Mouse (Mus musculus) neural tube, embryonic 14.5 days (tissue): ENCODE measurements at regions not wholly inside any gene's neighbourhood (a gene's known extent, or its start where the extent isn't known, plus 50 kb on each side); places are given as distances from the start of the nearest gene placed in this dataset.

ENCODE experiments used
- ATAC-seq: fragments of 200-750 bp; cut with Nextera tagmentation; 2 replicates; pipeline ENCODE4 v1.8.0; 2017; ENCODE audit warnings: low read depth, mild to moderate bottlenecking, moderate TSS enrichment, moderate library complexity
- H3K27ac ChIP-seq: fragments of 300-500 bp; sonication (generic); 2 replicates; pipeline ENCODE4 v1.5.1; 2014; ENCODE audit warnings: low read depth, mild to moderate bottlenecking, control low read depth, low read length, moderate library complexity, mixed read lengths
- H3K27me3 ChIP-seq: fragments of 300-500 bp; sonication (generic); 2 replicates; pipeline ENCODE4 v1.6.1; 2014; ENCODE audit warnings: low read length; ENCODE audit not compliant: control insufficient read depth, insufficient read depth
- H3K36me3 ChIP-seq: fragments of 300-500 bp; sonication (generic); 2 replicates; pipeline ENCODE4 v1.6.1; 2014; ENCODE audit warnings: low read length, mixed read lengths; ENCODE audit not compliant: control insufficient read depth, insufficient read depth
- H3K4me1 ChIP-seq: fragments of 300-500 bp; sonication (generic); 2 replicates; pipeline ENCODE4 v1.6.1; 2014; ENCODE audit warnings: low read length; ENCODE audit not compliant: control insufficient read depth, insufficient read depth
- H3K4me2 ChIP-seq: fragments of 300-500 bp; sonication (generic); 2 replicates; pipeline ENCODE4 v1.6.1; 2014; ENCODE audit warnings: mild to moderate bottlenecking, low read depth, low read length, control low read depth
- H3K4me3 ChIP-seq: fragments of 300-500 bp; sonication (generic); 2 replicates; pipeline ENCODE4 v1.5.1; 2014; ENCODE audit warnings: low read depth, low read length, control low read depth, mixed read lengths
- H3K9ac ChIP-seq: fragments of 300-500 bp; sonication (generic); replicated peaks from 2 replicates; pipeline ENCODE4 v1.6.1; 2014; ENCODE audit warnings: low read depth, mild to moderate bottlenecking, control low read depth, low read length, mixed read lengths
- H3K9me3 ChIP-seq: fragments of 300-500 bp; sonication (generic); 2 replicates; pipeline ENCODE4 v1.6.1; 2016; ENCODE audit warnings: low read length; ENCODE audit not compliant: control insufficient read depth
- WGBS: fragments of 180-500 bp; shearing (Covaris S2); extraction: QIAGEN DNeasy Blood & Tissue Kit; methylation state at CpG from one replicate; pipeline ENCODE4 v1.1.7; 2014; 5-methylcytosine and 5-hydroxymethylcytosine counted together

DNA sequence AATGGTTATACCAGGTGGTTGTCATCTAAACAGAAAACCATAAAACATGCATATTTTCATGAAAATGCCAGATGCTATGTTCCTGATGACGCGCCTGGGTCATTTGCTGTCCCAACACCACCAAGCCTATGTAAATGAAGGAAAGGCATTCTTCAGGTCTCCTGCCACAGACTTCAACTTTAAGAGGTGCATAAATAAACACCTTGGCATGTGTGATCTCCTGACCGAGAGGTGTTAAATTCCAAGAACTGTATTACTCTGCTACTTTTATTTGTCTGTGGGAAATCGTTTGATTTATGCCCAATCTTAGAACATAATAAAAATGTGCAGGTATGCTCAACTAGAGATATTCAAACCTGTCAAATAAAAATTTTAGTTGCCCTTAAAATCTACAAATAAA, 560.1 kb downstream of the Ttll7 start:
- H3K9me3 ChIP-seq = no peaks in the 10 kb centered on the region
- no peak overlapping the region for H3K4me3 ChIP-seq
- no peaks in the 10 kb centered on the region for H3K36me3 ChIP-seq
- no peaks in the 10 kb centered on the region for H3K27me3 ChIP-seq
- H3K4me2 ChIP-seq = no peak overlapping the region
- 87% methylated on average over 4 of the region's 4 CpGs for WGBS
- H3K9ac ChIP-seq = no peak overlapping the region
- no peaks in the 10 kb centered on the region for H3K4me1 ChIP-seq
- ATAC-seq = no peak
- H3K27ac ChIP-seq = no peak overlapping the region

DNA sequence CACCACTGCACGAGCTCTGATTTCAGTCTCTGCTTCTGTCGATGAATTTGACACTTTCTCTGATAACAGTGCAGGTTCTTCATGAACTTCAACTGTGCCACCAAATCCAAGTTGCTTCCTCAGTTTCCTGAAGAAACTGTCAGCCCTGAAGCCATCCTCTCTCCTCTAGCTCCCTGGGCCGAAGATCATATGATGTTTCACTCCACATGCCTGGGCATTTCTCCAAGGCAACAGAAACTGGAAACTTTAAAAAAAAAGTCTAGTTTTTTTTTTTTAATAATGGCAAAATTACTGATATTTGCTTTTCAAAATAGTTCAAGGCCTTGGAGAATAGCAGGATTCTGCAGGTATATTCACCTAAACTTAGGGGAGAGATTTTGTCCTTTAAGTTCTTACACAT, 564.8 kb downstream of the Ttll7 start:
- Histone ChIP-seq H3K36me3 (no peaks in the 10 kb centered on the region), H3K9me3 (no peaks in the 10 kb centered on the region), H3K27me3 (no peaks in the 10 kb centered on the region), H3K4me1 (no peaks in the 10 kb centered on the region), H3K4me3 (no peak overlapping the region), H3K9ac (no peak overlapping the region), H3K27ac (no peak overlapping the region), H3K4me2 (no peak overlapping the region)
- no peak for ATAC-seq
- 78% methylated on average over 3 of the region's 3 CpGs for WGBS

DNA sequence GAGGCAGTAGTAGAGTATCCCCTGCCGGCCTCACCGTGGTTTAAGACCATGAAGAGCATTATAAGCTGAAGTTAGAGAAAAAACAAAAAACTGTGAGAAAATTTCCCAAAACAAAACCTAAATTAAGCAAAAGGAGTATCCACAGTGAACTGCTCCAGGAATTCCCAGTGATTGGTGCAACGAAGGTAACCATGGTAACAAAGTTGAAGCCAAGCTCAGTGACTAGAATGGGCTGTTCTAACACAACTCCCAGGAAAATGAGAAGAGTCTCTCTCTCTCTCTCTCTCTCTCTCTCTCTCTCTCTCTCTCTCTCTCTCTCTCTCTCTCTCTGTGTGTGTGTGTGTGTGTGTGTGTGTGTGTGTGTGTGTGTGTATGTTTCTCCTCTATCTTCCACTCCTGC, 567.0 kb downstream of the Ttll7 start:
- WGBS = 43% methylated on average over 3 of the region's 3 CpGs
- H3K36me3 ChIP-seq = no peaks in the 10 kb centered on the region
- H3K4me3 ChIP-seq = no peak overlapping the region
- H3K4me2 ChIP-seq = no peak overlapping the region
- H3K27ac ChIP-seq = no peak overlapping the region
- H3K4me1 ChIP-seq = 0 out of 2 replicates have a peak, but pooled peaks cover 2% of the 10 kb centered on the region
- H3K9me3 ChIP-seq = no peaks in the 10 kb centered on the region
- no peaks in the 10 kb centered on the region for H3K27me3 ChIP-seq
- H3K9ac ChIP-seq = no peak overlapping the region
- ATAC-seq = no peak

DNA sequence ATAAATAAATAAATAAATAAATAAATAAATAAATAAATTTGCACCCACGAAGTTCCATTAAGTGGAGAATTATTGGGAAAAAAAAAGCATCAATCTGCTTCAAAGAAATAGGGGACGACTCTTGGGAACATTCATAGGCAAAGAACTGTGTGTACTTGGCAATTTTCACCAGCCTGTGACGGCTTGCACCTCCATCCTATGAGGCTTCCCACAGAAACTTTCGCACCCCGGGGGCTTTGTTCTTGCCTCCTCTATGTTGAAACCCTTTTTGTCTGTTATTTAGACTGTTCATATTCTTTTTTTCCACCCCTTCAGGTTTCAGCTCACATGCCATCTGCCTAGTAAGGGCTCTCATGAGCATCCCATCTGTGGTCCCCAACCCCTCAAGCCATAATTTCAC, 570.0 kb downstream of the Ttll7 start:
- H3K27me3 ChIP-seq = no peaks in the 10 kb centered on the region
- 0 out of 2 replicates have a peak, but pooled peaks cover 2% of the 10 kb centered on the region for H3K4me1 ChIP-seq
- no peak for ATAC-seq
- H3K9me3 ChIP-seq = no peaks in the 10 kb centered on the region
- WGBS = 73% methylated on average over 5 of the region's 5 CpGs
- no peak overlapping the region for H3K4me3 ChIP-seq
- H3K9ac ChIP-seq = no peak overlapping the region
- no peak overlapping the region for H3K4me2 ChIP-seq
- H3K27ac ChIP-seq = no peak overlapping the region
- no peaks in the 10 kb centered on the region for H3K36me3 ChIP-seq

DNA sequence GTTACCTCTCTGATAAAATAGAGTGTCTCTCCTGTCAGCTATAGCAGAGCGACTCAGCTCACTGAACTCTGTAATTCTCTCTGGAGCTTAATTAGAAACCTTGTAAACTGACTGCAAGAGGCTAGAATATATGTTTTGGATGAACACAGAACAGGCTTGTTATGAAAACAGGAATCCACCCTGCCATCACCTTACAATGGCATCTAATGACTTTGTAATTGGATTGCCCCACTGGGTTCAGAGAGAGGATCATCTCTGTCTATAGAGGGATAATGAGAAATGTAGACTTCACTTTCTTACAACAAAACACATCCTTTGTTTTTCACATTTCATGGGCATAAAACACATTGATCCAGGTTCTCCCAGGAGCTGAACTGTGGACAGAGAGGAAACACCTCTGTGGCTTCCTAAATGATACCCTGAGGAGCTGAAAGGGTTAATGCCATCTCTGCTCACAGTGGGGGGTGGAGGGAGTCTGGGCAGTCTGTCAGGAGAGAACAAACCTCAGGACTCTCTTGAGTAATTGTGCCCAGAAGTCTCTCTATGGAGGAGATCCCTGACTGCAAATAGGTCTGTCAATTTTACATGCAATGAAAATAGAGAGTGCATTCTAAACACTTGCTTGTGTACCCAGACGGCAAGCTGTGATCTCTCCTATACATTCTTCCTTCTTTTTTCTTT, 571.9 kb downstream of the Ttll7 start:
- Histone ChIP-seq H3K4me1 (0 out of 2 replicates have a peak, but pooled peaks cover 2% of the 10 kb centered on the region), H3K9ac (no peak overlapping the region), H3K27ac (no peak overlapping the region), H3K27me3 (no peaks in the 10 kb centered on the region), H3K9me3 (no peaks in the 10 kb centered on the region), H3K4me3 (no peak overlapping the region), H3K4me2 (no peak overlapping the region), H3K36me3 (no peaks in the 10 kb centered on the region)
- 17% methylated on average over 2 of the region's 2 CpGs for WGBS
- ATAC-seq = no peak; the same call in 1 of the 2 replicates

DNA sequence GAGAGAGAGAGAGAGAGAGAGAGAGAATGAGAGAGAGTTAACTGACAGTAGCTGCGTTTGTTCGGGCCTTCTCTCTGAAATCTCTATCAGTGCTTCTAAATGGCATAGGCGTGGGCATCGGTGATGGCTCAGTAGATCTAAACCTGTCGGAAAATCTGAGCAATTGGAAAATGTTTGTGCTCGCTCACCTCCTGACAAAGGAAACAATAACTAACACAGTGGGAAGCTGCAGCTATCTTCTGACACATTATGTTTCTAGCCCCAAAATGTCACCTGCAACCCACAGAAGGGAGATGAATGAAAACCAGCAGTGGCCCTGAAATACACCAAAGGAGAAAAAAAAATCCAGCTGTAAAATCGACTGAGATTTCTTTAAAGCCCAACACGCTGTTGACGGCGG, 576.7 kb downstream of the Ttll7 start:
- H3K4me3 ChIP-seq = no peak overlapping the region
- ATAC-seq = no peak
- no peak overlapping the region for H3K27ac ChIP-seq
- H3K9me3 ChIP-seq = no peaks in the 10 kb centered on the region
- no peaks in the 10 kb centered on the region for H3K27me3 ChIP-seq
- 57% methylated on average over 10 of the region's 10 CpGs for WGBS
- H3K9ac ChIP-seq = no peak overlapping the region
- no peak overlapping the region for H3K4me2 ChIP-seq
- H3K36me3 ChIP-seq = no peaks in the 10 kb centered on the region
- 0 out of 2 replicates have a peak, but pooled peaks cover under 1% of the 10 kb centered on the region for H3K4me1 ChIP-seq

DNA sequence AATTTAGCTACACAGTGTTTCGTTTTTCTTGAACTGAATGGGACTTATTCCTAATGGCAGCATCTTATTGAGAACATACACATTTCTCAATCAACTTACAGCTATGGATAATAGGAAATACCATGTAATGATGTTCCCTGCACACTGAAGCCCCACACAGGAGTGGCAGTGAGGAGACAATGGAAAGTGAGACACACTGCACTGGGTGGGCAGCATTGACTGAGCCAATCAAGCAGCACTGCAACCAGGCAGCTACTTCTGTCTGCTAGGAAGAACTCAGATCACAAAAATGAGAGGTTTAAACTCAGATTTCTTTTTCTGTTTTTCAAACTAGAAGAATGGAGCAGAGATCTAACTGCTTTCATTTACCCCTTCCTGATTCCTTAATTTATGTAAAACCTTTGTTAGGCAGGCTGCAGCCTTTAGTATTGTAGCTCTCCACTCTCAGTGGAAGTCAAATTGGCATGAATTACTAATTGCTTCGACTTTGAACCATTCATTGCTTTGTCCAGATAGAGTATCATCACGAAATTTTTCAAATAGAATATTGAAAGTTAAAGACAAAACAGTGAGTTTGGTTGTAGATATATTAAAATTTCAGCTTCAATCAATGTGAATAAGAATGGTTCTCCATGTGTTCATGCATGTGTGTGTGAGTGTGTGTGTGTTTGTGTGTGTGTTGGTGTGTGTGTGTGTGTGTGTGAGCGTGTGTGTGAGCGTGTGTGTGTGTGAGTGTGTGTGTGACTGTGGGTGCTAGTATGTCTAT, 590.9 kb downstream of the Ttll7 start:
- Histone ChIP-seq H3K4me2 (no peak overlapping the region), H3K36me3 (no peaks in the 10 kb centered on the region), H3K27me3 (no peaks in the 10 kb centered on the region), H3K4me1 (peaks cover 5% of the 10 kb centered on the region; the same call in 1 of the 2 replicates), H3K27ac (peak overlapping the region; percentile 55), H3K4me3 (no peak overlapping the region), H3K9me3 (no peaks in the 10 kb centered on the region), H3K9ac (no peak overlapping the region)
- WGBS = 66% methylated on average over 5 of the region's 5 CpGs
- peak; percentile 54; the same call in 1 of the 2 replicates for ATAC-seq

DNA sequence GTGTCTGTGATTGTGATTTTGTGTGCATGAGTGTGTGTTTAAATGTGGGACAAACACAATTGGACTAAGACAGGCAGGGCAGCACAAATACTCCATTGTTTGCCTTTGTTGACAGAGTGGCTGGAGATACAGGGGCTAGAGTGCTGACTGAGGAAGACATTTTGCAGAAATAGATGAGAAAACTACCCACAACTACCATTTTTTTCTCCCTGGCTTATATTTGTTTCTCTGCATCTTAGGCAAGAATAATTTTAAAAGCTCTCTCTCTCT, 591.5 kb downstream of the Ttll7 start:
- H3K9me3 ChIP-seq = no peaks in the 10 kb centered on the region
- no peaks in the 10 kb centered on the region for H3K36me3 ChIP-seq
- ATAC-seq = peak; percentile 47
- peak overlapping the region; percentile 55 for H3K27ac ChIP-seq
- no peak overlapping the region for H3K4me2 ChIP-seq
- no peak overlapping the region for H3K4me3 ChIP-seq
- H3K9ac ChIP-seq = no peak overlapping the region
- H3K27me3 ChIP-seq = no peaks in the 10 kb centered on the region
- peaks cover 5% of the 10 kb centered on the region; the same call in 1 of the 2 replicates for H3K4me1 ChIP-seq

DNA sequence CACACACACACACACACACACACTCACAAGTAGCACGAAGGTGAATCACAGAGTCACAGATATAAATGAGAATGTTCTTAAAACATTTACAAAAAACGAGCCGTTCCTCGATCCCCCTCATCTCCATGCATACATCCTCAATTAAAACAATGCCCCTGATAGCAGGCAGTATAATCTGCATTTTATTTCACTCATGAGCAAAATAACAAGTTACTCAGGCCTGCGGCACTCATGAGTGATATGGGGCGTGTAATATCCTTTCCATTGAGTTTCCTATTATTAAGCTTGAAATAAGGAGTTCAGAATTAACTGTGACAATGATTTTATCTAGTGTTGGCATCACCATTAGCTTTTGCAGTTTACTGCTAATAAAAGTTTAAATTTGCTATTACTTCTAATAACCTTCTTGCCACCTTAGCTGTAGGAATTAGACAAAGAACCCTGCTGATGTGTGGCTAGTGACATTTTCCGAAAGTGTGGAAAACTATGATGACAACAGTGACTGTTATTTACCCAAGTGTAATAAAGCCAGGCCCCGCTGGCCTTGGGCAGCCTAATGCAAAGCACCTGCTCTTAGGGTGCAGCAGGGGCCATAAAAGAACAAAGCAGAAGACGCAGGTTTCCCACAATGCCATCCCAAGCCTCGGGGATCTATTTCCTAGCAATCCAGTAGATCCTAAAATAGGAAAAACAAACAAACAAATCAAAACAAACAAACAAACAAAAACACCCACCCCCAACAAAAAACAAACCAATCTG, 592.0 kb downstream of the Ttll7 start:
- peaks cover 5% of the 10 kb centered on the region; the same call in 1 of the 2 replicates for H3K4me1 ChIP-seq
- no peak overlapping the region; the same call in 1 of the 2 replicates for H3K27ac ChIP-seq
- WGBS = 21% methylated on average over 10 of the region's 10 CpGs
- H3K36me3 ChIP-seq = no peaks in the 10 kb centered on the region
- no peak overlapping the region for H3K9ac ChIP-seq
- peak; percentile 86 for ATAC-seq
- no peak overlapping the region for H3K4me2 ChIP-seq
- H3K4me3 ChIP-seq = no peak overlapping the region
- H3K27me3 ChIP-seq = no peaks in the 10 kb centered on the region
- no peaks in the 10 kb centered on the region for H3K9me3 ChIP-seq
